Mouse (Mus musculus) brain, embryonic 14.5 days (tissue): ENCODE measurements around the gene Ctf2.

ENCODE experiments used
- CTCF ChIP-seq: fragments of 200-500 bp; IDR thresholded peaks from 2 replicates; pipeline ENCODE4 v1.5.1; 2012; ENCODE audit warnings: inconsistent platforms, mild to moderate bottlenecking, moderate library complexity, borderline replicate concordance; ENCODE audit not compliant: insufficient read depth, insufficient read length; ENCODE audit errors: extremely low read depth
- POLR2A ChIP-seq: fragments of 200-500 bp; IDR thresholded peaks from 2 replicates; pipeline ENCODE4 v1.6.1; 2012; ENCODE audit warnings: mild to moderate bottlenecking, inconsistent platforms, borderline replicate concordance; ENCODE audit not compliant: poor library complexity, insufficient read depth, insufficient read length, severe bottlenecking; ENCODE audit errors: extremely low read depth

DNA sequence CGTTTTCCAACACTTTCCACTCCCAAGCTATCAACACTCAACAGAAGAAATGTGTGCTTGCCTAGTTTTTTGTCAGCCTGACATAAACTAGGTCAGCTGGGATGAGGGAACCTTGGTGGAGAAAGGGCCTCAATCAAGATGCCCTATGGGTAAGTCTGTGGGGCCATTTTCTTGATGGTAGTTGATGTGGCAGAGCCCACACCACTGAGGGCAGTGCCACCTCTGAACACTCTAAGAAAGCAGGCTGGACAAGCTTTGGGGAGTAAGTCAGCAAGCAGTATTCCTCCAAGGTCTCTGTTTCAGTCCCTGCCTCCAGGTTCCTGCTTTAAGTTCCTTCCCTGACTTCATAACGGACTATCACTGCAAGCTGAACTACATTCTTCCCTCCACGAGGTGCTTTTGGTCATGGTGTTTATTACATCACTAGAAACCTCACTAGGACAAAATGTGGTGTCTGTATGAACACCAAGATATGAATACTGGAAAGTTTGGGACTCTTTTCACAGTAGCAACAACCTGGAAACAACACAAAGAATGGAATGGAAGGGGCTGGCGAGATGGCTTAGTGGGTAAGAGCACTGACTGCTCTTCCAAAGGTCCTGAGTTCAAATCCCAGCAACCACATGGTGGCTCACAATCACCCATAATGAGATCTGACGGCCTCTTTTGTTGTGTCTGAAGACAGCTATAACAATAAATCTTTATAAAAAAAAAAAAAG is 22.5 kb downstream of the Ctf2 start:
- no peak for TF ChIP-seq CTCF
- no peak for TF ChIP-seq POLR2A
